Mouse (Mus musculus): ENCODE results near the gene Tmem270. TPM values are rescaled to one million over a fixed set of nuclear protein-coding genes. Genes with fewer than 3 reads are reported as not detected.

Gene Tmem270
- polyA plus RNA-seq, 1 experiment: not detected

DNA sequence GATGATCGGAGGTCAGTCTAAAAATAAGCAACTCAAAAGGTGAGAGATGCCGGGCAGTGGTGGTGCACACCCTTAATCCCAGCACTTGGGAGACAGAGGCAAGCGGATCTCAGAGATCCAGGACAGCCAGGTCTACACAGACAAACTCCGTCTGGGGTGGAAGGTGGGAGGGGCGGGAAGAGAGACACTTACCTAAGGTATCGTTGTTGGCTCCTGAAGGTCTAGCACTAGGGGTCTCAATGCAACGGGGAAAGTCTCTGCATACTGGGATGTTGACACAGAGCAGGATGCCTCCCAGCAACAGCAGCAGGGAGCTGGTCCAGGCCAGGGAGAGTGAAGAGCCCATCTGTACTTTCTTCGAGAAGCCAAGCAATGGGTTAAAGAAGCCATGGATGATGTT lies 8.0 kb upstream of the Tmem270 start:
- Histone ChIP-seq H3K27ac (ENCODE audit: insufficient read depth, low read depth, low read length) (no peak overlapping the region), H3K4me1 (ENCODE audit: control insufficient read depth, insufficient read depth, low read length) (no peaks in the 10 kb centered on the region), H3K4me3 (ENCODE audit: insufficient read depth, low read length) (no peak overlapping the region)
- TF ChIP-seq POLR2A (IDR thresholded peaks at IDR 0.05; ENCODE audit: borderline replicate concordance, low read depth, low read length): no peak
- TF ChIP-seq CTCF (IDR thresholded peaks at IDR 0.05; ENCODE audit: low read depth, low read length): no peak

GRCm38 (mm10) chr5:134913753-134914152 lies 7.2 kb upstream of the Tmem270 start:
- Histone ChIP-seq H3K27ac (ENCODE audit: insufficient read depth, low read depth, low read length) (no peak overlapping the region), H3K4me1 (ENCODE audit: control insufficient read depth, insufficient read depth, low read length) (no peaks in the 10 kb centered on the region)

GRCm38 (mm10) chr5:134913352-134913751 lies 6.8 kb upstream of the Tmem270 start:
- Histone ChIP-seq H3K4me1 (ENCODE audit: control insufficient read depth, insufficient read depth, low read length) (no peaks in the 10 kb centered on the region), H3K27ac (ENCODE audit: insufficient read depth, low read depth, low read length) (no peak overlapping the region), H3K4me3 (ENCODE audit: insufficient read depth, low read length) (no peak overlapping the region)
- no peak for TF ChIP-seq CTCF (IDR thresholded peaks at IDR 0.05; ENCODE audit: low read depth, low read length)
- TF ChIP-seq POLR2A (IDR thresholded peaks at IDR 0.05; ENCODE audit: borderline replicate concordance, low read depth, low read length): no peak

More at GRCm38 (mm10) chr5:134913753-134914152, 7.2 kb upstream of the Tmem270 start:
- no peak overlapping the region for H3K4me3 ChIP-seq (ENCODE audit: insufficient read depth, low read length)
- TF ChIP-seq POLR2A (IDR thresholded peaks at IDR 0.05; ENCODE audit: borderline replicate concordance, low read depth, low read length) (no peak), CTCF (IDR thresholded peaks at IDR 0.05; ENCODE audit: low read depth, low read length) (no peak)

GRCm38 (mm10) chr5:134911901-134912300 lies 5.4 kb upstream of the Tmem270 start:
- no peak overlapping the region for H3K4me3 ChIP-seq (ENCODE audit: insufficient read depth, low read length)
- no peaks in the 10 kb centered on the region for H3K4me1 ChIP-seq (ENCODE audit: control insufficient read depth, insufficient read depth, low read length)
- TF ChIP-seq POLR2A (IDR thresholded peaks at IDR 0.05; ENCODE audit: borderline replicate concordance, low read depth, low read length): no peak
- TF ChIP-seq CTCF (IDR thresholded peaks at IDR 0.05; ENCODE audit: low read depth, low read length): no peak
- H3K27ac ChIP-seq (ENCODE audit: insufficient read depth, low read depth, low read length): no peak overlapping the region

DNA sequence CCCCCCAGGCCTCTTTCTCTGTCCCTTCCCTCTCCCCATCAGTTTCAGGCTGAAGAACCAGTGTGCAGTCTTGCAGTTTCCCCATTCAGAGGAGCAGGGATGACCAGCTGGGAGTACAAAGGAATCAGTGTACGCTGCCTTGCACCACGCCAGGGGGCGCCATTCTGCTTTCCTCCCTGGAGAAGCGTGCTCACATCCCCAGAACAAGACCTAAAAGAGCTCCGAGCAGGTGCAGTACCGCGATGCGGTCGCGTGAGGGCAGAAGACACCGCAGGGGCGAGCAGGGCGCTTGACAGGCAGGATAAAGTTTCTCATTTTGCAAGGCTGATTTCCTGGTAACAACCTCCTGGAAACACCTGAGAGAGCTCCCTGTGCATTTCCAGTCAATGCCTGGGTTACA lies 602 bp upstream of the Tmem270 start:
- Histone ChIP-seq H3K4me1 (ENCODE audit: control insufficient read depth, insufficient read depth, low read length) (no peaks in the 10 kb centered on the region; the same call in 1 of the 2 replicates), H3K27ac (ENCODE audit: insufficient read depth, low read depth, low read length) (no peak overlapping the region), H3K4me3 (ENCODE audit: insufficient read depth, low read length) (no peak overlapping the region)
- TF ChIP-seq POLR2A (IDR thresholded peaks at IDR 0.05; ENCODE audit: borderline replicate concordance, low read depth, low read length) (no peak), CTCF (IDR thresholded peaks at IDR 0.05; ENCODE audit: low read depth, low read length) (peak; percentile 83)

DNA sequence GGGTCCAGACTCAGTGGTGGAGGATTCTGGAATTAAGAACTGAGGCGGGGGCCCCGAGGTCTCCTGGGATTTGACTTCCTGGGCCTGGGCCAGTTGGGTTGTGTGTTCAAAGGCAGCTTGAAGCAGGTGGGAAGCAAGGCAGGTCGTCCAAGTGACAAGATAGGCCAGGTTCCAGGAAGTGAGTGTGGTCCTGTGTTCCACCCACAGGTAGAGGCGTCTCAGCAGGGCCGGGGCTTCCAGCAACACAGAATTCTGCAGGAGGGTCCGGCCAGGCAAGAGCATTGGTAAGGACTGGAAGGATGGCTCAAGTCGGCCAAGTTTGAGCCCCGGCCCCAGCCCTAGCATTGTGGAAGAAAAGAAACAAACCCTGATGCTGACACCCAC lies 4.9 kb downstream of the Tmem270 start:
- Histone ChIP-seq H3K27ac (ENCODE audit: insufficient read depth, low read depth, low read length) (no peak overlapping the region), H3K4me3 (ENCODE audit: insufficient read depth, low read length) (no peak overlapping the region), H3K4me1 (ENCODE audit: control insufficient read depth, insufficient read depth, low read length) (no peaks in the 10 kb centered on the region; the same call in 1 of the 2 replicates)
- no peak for TF ChIP-seq POLR2A (IDR thresholded peaks at IDR 0.05; ENCODE audit: borderline replicate concordance, low read depth, low read length)
- TF ChIP-seq CTCF (IDR thresholded peaks at IDR 0.05; ENCODE audit: low read depth, low read length): no peak

- Histone ChIP-seq H3K27ac (ENCODE audit: insufficient read depth, low read depth, low read length) (no peak overlapping the region), H3K4me3 (ENCODE audit: insufficient read depth, low read length) (no peak overlapping the region), H3K4me1 (ENCODE audit: control insufficient read depth, insufficient read depth, low read length) (no peaks in the 10 kb centered on the region; the same call in 1 of the 2 replicates)
- no peak for TF ChIP-seq CTCF (IDR thresholded peaks at IDR 0.05; ENCODE audit: low read depth, low read length)
- TF ChIP-seq POLR2A (IDR thresholded peaks at IDR 0.05; ENCODE audit: borderline replicate concordance, low read depth, low read length): no peak
Measured at GRCm38 (mm10) chr5:134901012-134901643, 5.4 kb downstream of the Tmem270 start.

GRCm38 (mm10) chr5:134897596-134897995 lies 8.9 kb downstream of the Tmem270 start:
- Histone ChIP-seq H3K4me3 (ENCODE audit: insufficient read depth, low read length) (no peak overlapping the region), H3K4me1 (ENCODE audit: control insufficient read depth, insufficient read depth, low read length) (no peaks in the 10 kb centered on the region), H3K27ac (ENCODE audit: insufficient read depth, low read depth, low read length) (no peak overlapping the region)
- TF ChIP-seq POLR2A (IDR thresholded peaks at IDR 0.05; ENCODE audit: borderline replicate concordance, low read depth, low read length): no peak
- no peak for TF ChIP-seq CTCF (IDR thresholded peaks at IDR 0.05; ENCODE audit: low read depth, low read length)

- Histone ChIP-seq H3K27ac (ENCODE audit: insufficient read depth, low read depth, low read length) (no peak overlapping the region), H3K4me1 (ENCODE audit: control insufficient read depth, insufficient read depth, low read length) (no peaks in the 10 kb centered on the region), H3K4me3 (ENCODE audit: insufficient read depth, low read length) (no peak overlapping the region)
- TF ChIP-seq CTCF (IDR thresholded peaks at IDR 0.05; ENCODE audit: low read depth, low read length): no peak
- no peak for TF ChIP-seq POLR2A (IDR thresholded peaks at IDR 0.05; ENCODE audit: borderline replicate concordance, low read depth, low read length)
Measured at GRCm38 (mm10) chr5:134896965-134897364, 9.6 kb downstream of the Tmem270 start.

- no peak for TF ChIP-seq POLR2A (IDR thresholded peaks at IDR 0.05; ENCODE audit: borderline replicate concordance, low read depth, low read length)
- TF ChIP-seq CTCF (IDR thresholded peaks at IDR 0.05; ENCODE audit: low read depth, low read length): no peak
Measured at GRCm38 (mm10) chr5:134895291-134895690, 11.2 kb downstream of the Tmem270 start.

More at GRCm38 (mm10) chr5:134895291-134895690, 11.2 kb downstream of the Tmem270 start:
- Histone ChIP-seq H3K4me1 (ENCODE audit: control insufficient read depth, insufficient read depth, low read length) (no peaks in the 10 kb centered on the region), H3K4me3 (ENCODE audit: insufficient read depth, low read length) (no peak overlapping the region), H3K27ac (ENCODE audit: insufficient read depth, low read depth, low read length) (no peak overlapping the region)
